Mouse (Mus musculus) myocyte (in vitro differentiated cells): ENCODE measurements around the gene Slx4ip. TPM values are rescaled to one million over a fixed set of nuclear protein-coding genes. Genes with fewer than 3 reads are reported as not detected.
A peak's percentile ranks its signal among the peaks of the same experiment; 100 is the strongest.

Experiments
- H3K27me3 ChIP-seq: one replicate; pipeline ENCODE4 v1.6.1; 2011; ENCODE audit not compliant: control insufficient read depth, insufficient read depth, insufficient read length
- H3K36me3 ChIP-seq: one replicate; pipeline ENCODE4 v1.6.1; 2011; ENCODE audit not compliant: control insufficient read depth, insufficient read depth
- H3K4me2 ChIP-seq: one replicate; pipeline ENCODE4 v1.6.1; 2011; ENCODE audit warnings: low read depth, control low read depth
- H3K4me3 ChIP-seq: one replicate; pipeline ENCODE4 v1.5.1; 2011; ENCODE audit warnings: mild to moderate bottlenecking, control low read depth, moderate library complexity
- H3K79me2 ChIP-seq: one replicate; pipeline ENCODE4 v1.6.1; 2011; ENCODE audit not compliant: control insufficient read depth, insufficient read depth
- H3ac ChIP-seq: one replicate; pipeline ENCODE4 v1.6.1; 2011; ENCODE audit not compliant: control insufficient read depth, insufficient read length
- CEBPB ChIP-seq: IDR thresholded peaks from 2 replicates; pipeline ENCODE4 v1.6.1; 2011; ENCODE audit warnings: mild to moderate bottlenecking, moderate library complexity; ENCODE audit not compliant: poor library complexity, insufficient read depth, severe bottlenecking
- E2F4 ChIP-seq: IDR thresholded peaks from one replicate; pipeline ENCODE4 v1.6.1; 2011; ENCODE audit warnings: mild to moderate bottlenecking, control low read depth, moderate library complexity; ENCODE audit not compliant: insufficient read depth
- MAX ChIP-seq: IDR thresholded peaks from one replicate; pipeline ENCODE4 v1.6.1; 2011; ENCODE audit warnings: low read depth, mild to moderate bottlenecking, control low read depth
- MYOD1 ChIP-seq, 3 experiments: IDR thresholded peaks; one replicate each; pipeline ENCODE4 v1.6.1; 2011; ENCODE audit warnings: control low read depth in 2 of 3, low read depth in 2 of 3, mild to moderate bottlenecking in 2 of 3, moderate library complexity in 1 of 3; ENCODE audit not compliant: insufficient read length in 2 of 3, control insufficient read depth in 1 of 3
- MYOG ChIP-seq, 3 experiments: IDR thresholded peaks; one replicate each; pipeline ENCODE4 v1.6.1; 2011; ENCODE audit warnings: control low read depth in 2 of 3, low read depth in 2 of 3, mild to moderate bottlenecking in 2 of 3; ENCODE audit not compliant: insufficient read length in 2 of 3, control insufficient read depth in 1 of 3, insufficient read depth in 1 of 3
- POLR2A ChIP-seq: IDR thresholded peaks from one replicate; pipeline ENCODE4 v1.6.1; 2011; ENCODE audit warnings: low read depth, mild to moderate bottlenecking, control low read depth, moderate library complexity; ENCODE audit not compliant: insufficient read length
- POLR2AphosphoS2 ChIP-seq: IDR thresholded peaks from one replicate; pipeline ENCODE4 v1.6.1; 2011; ENCODE audit warnings: low read depth, control low read depth; ENCODE audit not compliant: insufficient read length
- REST ChIP-seq: IDR thresholded peaks from one replicate; pipeline ENCODE4 v1.6.1; 2011; ENCODE audit warnings: mild to moderate bottlenecking, control low read depth, moderate library complexity; ENCODE audit not compliant: insufficient read depth, insufficient read length
- SRF ChIP-seq: IDR thresholded peaks from one replicate; pipeline ENCODE4 v1.6.1; 2011; ENCODE audit warnings: low read depth; ENCODE audit not compliant: control insufficient read depth, insufficient read length
- TCF12 ChIP-seq: IDR thresholded peaks from one replicate; pipeline ENCODE4 v1.6.1; 2011; ENCODE audit warnings: mild to moderate bottlenecking, control low read depth; ENCODE audit not compliant: poor library complexity, insufficient read depth, severe bottlenecking
- TCF3 ChIP-seq: IDR thresholded peaks from one replicate; pipeline ENCODE4 v1.6.1; 2011; ENCODE audit warnings: low read depth, control low read depth; ENCODE audit not compliant: insufficient read length
- USF1 ChIP-seq: IDR thresholded peaks from one replicate; pipeline ENCODE4 v1.6.1; 2011; ENCODE audit warnings: low read depth, mild to moderate bottlenecking, control low read depth, moderate library complexity
- polyA plus RNA-seq: library from polyadenylated mRNA; unstranded; fragments of >200 nt; fragmentation: generic; extraction: Trizol; gene quantifications from one replicate; pipeline ENCODE4 v1.2.1, GENCODE M21; 2012; ENCODE audit warnings: missing spikeins

Gene Slx4ip
- 1.2 TPM for polyA plus RNA-seq

- peak within 1 kb of the TSS; percentile 38 for H3K4me3 ChIP-seq
- H3K4me2 ChIP-seq: peak within 1 kb of the TSS; percentile 86
- H3K27me3 ChIP-seq: no peaks in the 10 kb centered on the region
- peak within 1 kb of the TSS; percentile 51 for H3ac ChIP-seq
- no peaks in the 10 kb centered on the region for H3K36me3 ChIP-seq
- H3K79me2 ChIP-seq: peaks cover 37% of the 10 kb centered on the region
- TF ChIP-seq MYOD1 (IDR thresholded peaks at IDR 0.05; ENCODE audit: control insufficient read depth in 1 of 3, insufficient read length in 2 of 3, low read depth in 2 of 3): no peak
- no peak for TF ChIP-seq TCF12
- no peak for TF ChIP-seq REST
- TF ChIP-seq POLR2A: peak; percentile 88
- no peak for TF ChIP-seq USF1
- no peak for TF ChIP-seq TCF3
- TF ChIP-seq SRF: peak; percentile 43
- peak in 1 of 3 experiments; percentile 15 for TF ChIP-seq MYOG (IDR thresholded peaks at IDR 0.05; ENCODE audit: control insufficient read depth in 1 of 3, insufficient read depth in 1 of 3, insufficient read length in 2 of 3, low read depth in 2 of 3)
- no peak for TF ChIP-seq E2F4
- peak; percentile 86 for TF ChIP-seq POLR2AphosphoS2
- TF ChIP-seq CEBPB: no peak
- TF ChIP-seq MAX: no peak
Observed at GRCm38 (mm10) chr2:136891068-136891950, at the start of gene Slx4ip, which contains the start of the genes AL731706.1 and Mkks. TSS of gene Slx4ip (plus strand) at chr2:136891218. TSS of gene AL731706.1 (minus strand) at chr2:136891389. TSS of gene Mkks (minus strand) at chr2:136891389.

GRCm38 (mm10) chr2:136850366-136850765, 40.7 kb upstream of the Slx4ip start:
- Histone ChIP-seq H3ac (no peak overlapping the region), H3K4me3 (no peak overlapping the region), H3K4me2 (no peak overlapping the region), H3K36me3 (no peaks in the 10 kb centered on the region), H3K27me3 (no peaks in the 10 kb centered on the region), H3K79me2 (no peaks in the 10 kb centered on the region)
- TF ChIP-seq USF1 (no peak), POLR2A (no peak), MAX (no peak), TCF3 (no peak), CEBPB (no peak), POLR2AphosphoS2 (no peak), SRF (no peak), MYOD1 (IDR thresholded peaks at IDR 0.05; ENCODE audit: control insufficient read depth in 1 of 3, insufficient read length in 2 of 3, low read depth in 2 of 3) (no peak), TCF12 (no peak), E2F4 (no peak), REST (no peak), MYOG (IDR thresholded peaks at IDR 0.05; ENCODE audit: control insufficient read depth in 1 of 3, insufficient read depth in 1 of 3, insufficient read length in 2 of 3, low read depth in 2 of 3) (no peak)

- H3K36me3 ChIP-seq: no peaks in the 10 kb centered on the region
- TF ChIP-seq POLR2AphosphoS2 (no peak), CEBPB (no peak), MYOG (IDR thresholded peaks at IDR 0.05; ENCODE audit: control insufficient read depth in 1 of 3, insufficient read depth in 1 of 3, insufficient read length in 2 of 3, low read depth in 2 of 3) (no peak), USF1 (no peak), E2F4 (no peak), SRF (no peak), REST (no peak), POLR2A (no peak)
- no peaks in the 10 kb centered on the region for H3K79me2 ChIP-seq
- H3K27me3 ChIP-seq: no peaks in the 10 kb centered on the region
- no peak overlapping the region for H3K4me3 ChIP-seq
- H3K4me2 ChIP-seq: no peak overlapping the region
- no peak overlapping the region for H3ac ChIP-seq
Observed at GRCm38 (mm10) chr2:136854543-136855388, 36.3 kb upstream of the Slx4ip start.

- Histone ChIP-seq H3K27me3 (no peaks in the 10 kb centered on the region), H3K79me2 (peaks cover 32% of the 10 kb centered on the region), H3K36me3 (peaks cover 38% of the 10 kb centered on the region), H3K4me3 (no peak within 1 kb of the TSS), H3ac (no peak within 1 kb of the TSS), H3K4me2 (no peak within 1 kb of the TSS)
- no peak for TF ChIP-seq SRF
- no peak for TF ChIP-seq CEBPB
- no peak for TF ChIP-seq E2F4
- TF ChIP-seq POLR2A: no peak
- no peak for TF ChIP-seq TCF3
- TF ChIP-seq TCF12: no peak
- no peak for TF ChIP-seq MAX
- TF ChIP-seq MYOG (IDR thresholded peaks at IDR 0.05; ENCODE audit: control insufficient read depth in 1 of 3, insufficient read depth in 1 of 3, insufficient read length in 2 of 3, low read depth in 2 of 3): no peak
- no peak for TF ChIP-seq MYOD1 (IDR thresholded peaks at IDR 0.05; ENCODE audit: control insufficient read depth in 1 of 3, insufficient read length in 2 of 3, low read depth in 2 of 3)
- TF ChIP-seq POLR2AphosphoS2: no peak
- TF ChIP-seq USF1: no peak
- no peak for TF ChIP-seq REST
Observed at GRCm38 (mm10) chr2:136885579-136885978, 5.4 kb upstream of the Slx4ip start, which contains the start of gene AL731706.2. TSS of gene AL731706.2 (minus strand) at chr2:136885679.
